Mouse (Mus musculus): ENCODE results near the gene Gfod1. TPM values are rescaled to one million over a fixed set of nuclear protein-coding genes. Genes with fewer than 3 reads are reported as not detected.

Gfod1 gene
- polyA plus RNA-seq (2015; fragmentation: Nextera tagmentation; extraction: Ambion mirVana), result 0.28 and 0.65 TPM in 2 replicates

GRCm38 (mm10) chr13:43304018-43304431, at the start of gene Gfod1:
Gene Gfod1, minus strand, starts transcription at chr13:43304172.
- Histone ChIP-seq H3K9me3 (replicated peaks) (no peaks in the 10 kb centered on the region), H3K4me1 (peaks cover 35% of the 10 kb centered on the region), H3K9ac (peak within 1 kb of the TSS; percentile 66), H3K27ac (peak within 1 kb of the TSS; percentile 87), H3K4me3 (replicated peaks) (peak within 1 kb of the TSS; percentile 68), H3K4me2 (peak within 1 kb of the TSS; percentile 100), H3K36me3 (no peaks in the 10 kb centered on the region), H3K27me3 (peaks cover 58% of the 10 kb centered on the region)
- peak; percentile 96 for ATAC-seq (replicated peaks; ENCODE audit: low FRiP score)
- WGBS, result under 1% methylated on average over 53 of the region's 53 CpGs

GRCm38 (mm10) chr13:43353356-43353755, 49.4 kb upstream of the Gfod1 start:
- no peak overlapping the region for H3K4me3 ChIP-seq (replicated peaks)
- WGBS, result 63% methylated on average over 4 of the region's 4 CpGs
- H3K9ac ChIP-seq, result no peak overlapping the region
- H3K36me3 ChIP-seq, result no peaks in the 10 kb centered on the region
- H3K9me3 ChIP-seq (replicated peaks), result no peaks in the 10 kb centered on the region
- H3K4me2 ChIP-seq, result no peak overlapping the region
- ATAC-seq (replicated peaks; ENCODE audit: low FRiP score), result no peak
- no peak overlapping the region for H3K27ac ChIP-seq
- H3K27me3 ChIP-seq, result no peaks in the 10 kb centered on the region
- 0 out of 2 replicates have a peak, but pooled peaks cover 4% of the 10 kb centered on the region for H3K4me1 ChIP-seq

- Histone ChIP-seq H3K27me3 (no peaks in the 10 kb centered on the region), H3K9me3 (replicated peaks) (no peaks in the 10 kb centered on the region), H3K4me2 (no peak overlapping the region), H3K4me1 (0 out of 2 replicates have a peak, but pooled peaks cover 4% of the 10 kb centered on the region), H3K36me3 (no peaks in the 10 kb centered on the region), H3K4me3 (replicated peaks) (no peak overlapping the region), H3K27ac (no peak overlapping the region), H3K9ac (no peak overlapping the region)
- 70% methylated on average over 9 of the region's 9 CpGs for WGBS
- ATAC-seq (replicated peaks; ENCODE audit: low FRiP score), result no peak
Observed at GRCm38 (mm10) chr13:43350489-43351169, 46.7 kb upstream of the Gfod1 start.

- ATAC-seq (replicated peaks; ENCODE audit: low FRiP score), result no peak
- 88% methylated on average over 8 of the region's 8 CpGs for WGBS
- Histone ChIP-seq H3K9ac (no peak overlapping the region), H3K36me3 (no peaks in the 10 kb centered on the region), H3K4me1 (no peaks in the 10 kb centered on the region), H3K27ac (no peak overlapping the region), H3K9me3 (replicated peaks) (no peaks in the 10 kb centered on the region), H3K4me2 (no peak overlapping the region), H3K4me3 (replicated peaks) (no peak overlapping the region), H3K27me3 (no peaks in the 10 kb centered on the region)
Observed at GRCm38 (mm10) chr13:43349376-43349775, 45.4 kb upstream of the Gfod1 start.

GRCm38 (mm10) chr13:43346825-43347224, 42.9 kb upstream of the Gfod1 start:
- Histone ChIP-seq H3K4me3 (replicated peaks) (no peak overlapping the region), H3K4me2 (no peak overlapping the region), H3K9me3 (replicated peaks) (no peaks in the 10 kb centered on the region), H3K36me3 (no peaks in the 10 kb centered on the region), H3K27me3 (no peaks in the 10 kb centered on the region), H3K27ac (no peak overlapping the region), H3K9ac (no peak overlapping the region), H3K4me1 (no peaks in the 10 kb centered on the region)
- no peak for ATAC-seq (replicated peaks; ENCODE audit: low FRiP score)

- H3K36me3 ChIP-seq, result no peaks in the 10 kb centered on the region
- peaks cover 16% of the 10 kb centered on the region; the same call in 1 of the 2 replicates for H3K4me1 ChIP-seq
- ATAC-seq (replicated peaks; ENCODE audit: low FRiP score), result no peak
- no peak overlapping the region for H3K4me3 ChIP-seq (replicated peaks)
- no peaks in the 10 kb centered on the region for H3K9me3 ChIP-seq (replicated peaks)
- H3K27ac ChIP-seq, result 0 out of 2 replicates have a peak overlapping the region, but pooled peaks have one; percentile 13
- no peak overlapping the region for H3K4me2 ChIP-seq
- H3K9ac ChIP-seq, result no peak overlapping the region
- H3K27me3 ChIP-seq, result no peaks in the 10 kb centered on the region
- 57% methylated on average over 4 of the region's 4 CpGs for WGBS
Observed at GRCm38 (mm10) chr13:43338632-43339031, 34.7 kb upstream of the Gfod1 start.

- 84% methylated on average over 8 of the region's 8 CpGs for WGBS
- Histone ChIP-seq H3K27me3 (no peaks in the 10 kb centered on the region), H3K36me3 (no peaks in the 10 kb centered on the region), H3K9me3 (replicated peaks) (no peaks in the 10 kb centered on the region), H3K4me1 (peaks cover 16% of the 10 kb centered on the region; the same call in 1 of the 2 replicates), H3K9ac (no peak overlapping the region), H3K4me3 (replicated peaks) (no peak overlapping the region), H3K4me2 (no peak overlapping the region), H3K27ac (0 out of 2 replicates have a peak overlapping the region, but pooled peaks have one; percentile 13)
- no peak for ATAC-seq (replicated peaks; ENCODE audit: low FRiP score)
Observed at GRCm38 (mm10) chr13:43338001-43338400, 34.0 kb upstream of the Gfod1 start.

GRCm38 (mm10) chr13:43336425-43337221, 32.7 kb upstream of the Gfod1 start:
- H3K27me3 ChIP-seq, result no peaks in the 10 kb centered on the region
- no peak overlapping the region for H3K9ac ChIP-seq
- H3K36me3 ChIP-seq, result no peaks in the 10 kb centered on the region
- H3K27ac ChIP-seq, result 0 out of 2 replicates have a peak overlapping the region, but pooled peaks have one; percentile 10
- no peak overlapping the region for H3K4me2 ChIP-seq
- H3K9me3 ChIP-seq (replicated peaks), result no peaks in the 10 kb centered on the region
- H3K4me3 ChIP-seq (replicated peaks), result no peak overlapping the region
- peaks cover 16% of the 10 kb centered on the region; the same call in 1 of the 2 replicates for H3K4me1 ChIP-seq
- no peak for ATAC-seq (replicated peaks; ENCODE audit: low FRiP score)
- WGBS, result 48% methylated on average over 12 of the region's 12 CpGs

GRCm38 (mm10) chr13:43332591-43332990, 28.6 kb upstream of the Gfod1 start:
- no peak overlapping the region for H3K27ac ChIP-seq
- peaks cover 11% of the 10 kb centered on the region; the same call in 1 of the 2 replicates for H3K4me1 ChIP-seq
- H3K4me2 ChIP-seq, result no peak overlapping the region
- H3K36me3 ChIP-seq, result no peaks in the 10 kb centered on the region
- H3K9me3 ChIP-seq (replicated peaks), result no peaks in the 10 kb centered on the region
- no peaks in the 10 kb centered on the region for H3K27me3 ChIP-seq
- 45% methylated on average over 7 of the region's 7 CpGs for WGBS
- H3K9ac ChIP-seq, result no peak overlapping the region
- no peak for ATAC-seq (replicated peaks; ENCODE audit: low FRiP score)
- H3K4me3 ChIP-seq (replicated peaks), result no peak overlapping the region

GRCm38 (mm10) chr13:43331721-43332444, 27.9 kb upstream of the Gfod1 start:
- Histone ChIP-seq H3K4me1 (peaks cover 8% of the 10 kb centered on the region; the same call in 1 of the 2 replicates), H3K9me3 (replicated peaks) (no peaks in the 10 kb centered on the region), H3K36me3 (no peaks in the 10 kb centered on the region), H3K27ac (0 out of 2 replicates have a peak overlapping the region, but pooled peaks have one; percentile 18), H3K4me2 (no peak overlapping the region), H3K9ac (no peak overlapping the region), H3K27me3 (no peaks in the 10 kb centered on the region), H3K4me3 (replicated peaks) (no peak overlapping the region)
- no peak; the same call in 1 of the 2 replicates for ATAC-seq (replicated peaks; ENCODE audit: low FRiP score)
- 36% methylated on average over 11 of the region's 11 CpGs for WGBS

GRCm38 (mm10) chr13:43325427-43325826, 21.5 kb upstream of the Gfod1 start:
- Histone ChIP-seq H3K4me3 (replicated peaks) (no peak overlapping the region), H3K27me3 (no peaks in the 10 kb centered on the region), H3K27ac (no peak overlapping the region), H3K4me2 (no peak overlapping the region), H3K9ac (no peak overlapping the region), H3K9me3 (replicated peaks) (no peaks in the 10 kb centered on the region), H3K36me3 (no peaks in the 10 kb centered on the region), H3K4me1 (no peaks in the 10 kb centered on the region)
- 75% methylated on average over 1 of the region's 1 CpGs for WGBS
- ATAC-seq (replicated peaks; ENCODE audit: low FRiP score), result no peak
